Mouse (Mus musculus) 3134 (cell line): ENCODE measurements around the gene Snx29.

Experiments used
- DNase-seq: peaks from one replicate; pipeline ENCODE4 v3.0.0-alpha.2; 2011; ENCODE audit warnings: low spot score; ENCODE audit not compliant: insufficient read length; ENCODE audit errors: extremely low read depth

The Snx29 gene

GRCm38 (mm10) chr16:11626004-11626481 is 303.3 kb downstream of the Snx29 start:
- no peak for DNase-seq

- DNase-seq: no peak
Measured at GRCm38 (mm10) chr16:11626616-11627015, 303.9 kb downstream of the Snx29 start.

- no peak for DNase-seq
Measured at GRCm38 (mm10) chr16:11627866-11628638, 305.3 kb downstream of the Snx29 start.

- no peak for DNase-seq
Measured at GRCm38 (mm10) chr16:11629704-11630103, 307.0 kb downstream of the Snx29 start.

GRCm38 (mm10) chr16:11630489-11630888 is 307.8 kb downstream of the Snx29 start:
- DNase-seq: no peak

GRCm38 (mm10) chr16:11632205-11632747 is 309.6 kb downstream of the Snx29 start:
- no peak for DNase-seq

GRCm38 (mm10) chr16:11636196-11636733 is 313.6 kb downstream of the Snx29 start:
- DNase-seq: no peak

GRCm38 (mm10) chr16:11636902-11637301 is 314.2 kb downstream of the Snx29 start:
- no peak for DNase-seq

- no peak for DNase-seq
Measured at GRCm38 (mm10) chr16:11637794-11638193, 315.1 kb downstream of the Snx29 start.

- DNase-seq: no peak
Measured at GRCm38 (mm10) chr16:11638739-11639138, 316.0 kb downstream of the Snx29 start.

GRCm38 (mm10) chr16:11639936-11640335 is 317.2 kb downstream of the Snx29 start:
- DNase-seq: no peak

GRCm38 (mm10) chr16:11643603-11644002 is 320.9 kb downstream of the Snx29 start:
- no peak for DNase-seq

GRCm38 (mm10) chr16:11644399-11644798 is 321.7 kb downstream of the Snx29 start:
- DNase-seq: no peak

- DNase-seq: no peak
Measured at GRCm38 (mm10) chr16:11645668-11646067, 323.0 kb downstream of the Snx29 start.

GRCm38 (mm10) chr16:11646745-11647289 is 324.1 kb downstream of the Snx29 start:
- no peak for DNase-seq

GRCm38 (mm10) chr16:11648169-11648688 is 325.5 kb downstream of the Snx29 start:
- peak; percentile 27 for DNase-seq

- DNase-seq: no peak
Measured at GRCm38 (mm10) chr16:11652686-11653366, 330.1 kb downstream of the Snx29 start.

- DNase-seq: no peak
Measured at GRCm38 (mm10) chr16:11655893-11656292, 333.2 kb downstream of the Snx29 start.

- no peak for DNase-seq
Measured at GRCm38 (mm10) chr16:11657111-11657510, 334.4 kb downstream of the Snx29 start.

- no peak for DNase-seq
Measured at GRCm38 (mm10) chr16:11659111-11659720, 336.5 kb downstream of the Snx29 start.
